Mouse (Mus musculus): ENCODE results near the gene Irf8. TPM values are rescaled to one million over a fixed set of nuclear protein-coding genes. Genes with fewer than 3 reads are reported as not detected.

Gene Irf8
- total and polyA plus RNA-seq, 3 experiments, result not detected

DNA sequence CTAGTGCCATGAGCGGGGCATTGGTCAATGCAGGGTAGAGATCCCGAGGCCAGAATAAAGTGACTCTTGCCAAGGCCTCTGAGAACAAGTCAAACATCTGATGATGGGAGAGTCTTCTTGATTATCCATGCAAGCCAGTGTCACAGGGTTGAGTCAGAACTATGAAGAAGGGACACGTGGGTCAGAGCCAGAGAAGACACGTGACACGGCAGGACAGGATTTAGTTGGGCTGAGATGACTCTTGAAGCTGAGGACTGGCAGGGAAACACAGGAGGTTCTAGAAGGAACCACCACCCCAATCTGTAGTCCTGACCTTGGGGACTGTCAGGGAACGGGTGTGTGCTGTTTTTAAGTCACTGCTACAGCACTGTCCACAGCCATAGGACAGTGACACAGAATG, 23.7 kb downstream of the Irf8 start:
- Histone ChIP-seq H3K27ac (ENCODE audit: control insufficient read depth, low read depth, low read length) (no peak overlapping the region), H3K27me3 (ENCODE audit: control insufficient read depth in 1 of 2, insufficient read depth in 2 of 2, low read length in 2 of 2) (no peaks in the 10 kb centered on the region; a peak in 1 of 4 replicates), H3K36me3 (ENCODE audit: control insufficient read depth in 1 of 2, insufficient read depth in 2 of 2, low read length in 2 of 2) (no peaks in the 10 kb centered on the region), H3K4me1 (ENCODE audit: control insufficient read depth in 1 of 2, insufficient read depth in 2 of 2, low read length in 2 of 2) (no peaks in the 10 kb centered on the region), H3K79me2 (ENCODE audit: control insufficient read depth, insufficient read depth, low read length, poor library complexity) (no peaks in the 10 kb centered on the region), H3K4me3 (ENCODE audit: control insufficient read depth in 1 of 2, insufficient read depth in 1 of 2, low read depth in 2 of 2, low read length in 2 of 2) (no peak overlapping the region), H3K9me3 (replicated peaks; ENCODE audit: insufficient read depth, low read length) (no peaks in the 10 kb centered on the region), H3K9ac (ENCODE audit: control insufficient read depth, low read depth, low read length, poor library complexity, severe bottlenecking) (no peak overlapping the region)
- no peak for DNase-seq (ENCODE audit: low read depth, low spot score)
- TF ChIP-seq EP300 (IDR thresholded peaks at IDR 0.05; ENCODE audit: low read depth in 1 of 2, low read length in 2 of 2), result no peak
- TF ChIP-seq CHD2 (IDR thresholded peaks at IDR 0.05; ENCODE audit: low read length), result no peak
- no peak for TF ChIP-seq E2F4 (IDR thresholded peaks at IDR 0.05; ENCODE audit: borderline replicate concordance, low read depth, low read length)
- TF ChIP-seq RAD21 (IDR thresholded peaks at IDR 0.05; ENCODE audit: low read depth, low read length), result no peak
- no peak for TF ChIP-seq MEF2A (IDR thresholded peaks at IDR 0.05; ENCODE audit: extremely low read depth, insufficient replicate concordance, low read depth, low read length, poor library complexity, severe bottlenecking)
- TF ChIP-seq ZKSCAN1 (IDR thresholded peaks at IDR 0.05; ENCODE audit: low read depth, low read length), result no peak
- TF ChIP-seq NRF1 (IDR thresholded peaks at IDR 0.05; ENCODE audit: insufficient read depth, low read depth, low read length, poor library complexity, severe bottlenecking), result no peak
- TF ChIP-seq POLR2A (IDR thresholded peaks at IDR 0.05; ENCODE audit: control insufficient read depth in 1 of 2, insufficient read depth in 1 of 2, low read depth in 1 of 2, low read length in 2 of 2, poor library complexity in 1 of 2), result no peak
- TF ChIP-seq MAX (IDR thresholded peaks at IDR 0.05; ENCODE audit: low read length), result no peak
- TF ChIP-seq MXI1 (IDR thresholded peaks at IDR 0.05; ENCODE audit: low read depth, low read length), result no peak
- TF ChIP-seq MYB (IDR thresholded peaks at IDR 0.05; ENCODE audit: low read depth, low read length), result no peak
- no peak for TF ChIP-seq TAL1 (IDR thresholded peaks at IDR 0.05; ENCODE audit: low read length)
- no peak for TF ChIP-seq USF1 (IDR thresholded peaks at IDR 0.05; ENCODE audit: low read depth, low read length)
- no peak for TF ChIP-seq HCFC1 (IDR thresholded peaks at IDR 0.05; ENCODE audit: low read depth, low read length)
- no peak for TF ChIP-seq TCF12 (IDR thresholded peaks at IDR 0.05; ENCODE audit: low read depth, low read length)

DNA sequence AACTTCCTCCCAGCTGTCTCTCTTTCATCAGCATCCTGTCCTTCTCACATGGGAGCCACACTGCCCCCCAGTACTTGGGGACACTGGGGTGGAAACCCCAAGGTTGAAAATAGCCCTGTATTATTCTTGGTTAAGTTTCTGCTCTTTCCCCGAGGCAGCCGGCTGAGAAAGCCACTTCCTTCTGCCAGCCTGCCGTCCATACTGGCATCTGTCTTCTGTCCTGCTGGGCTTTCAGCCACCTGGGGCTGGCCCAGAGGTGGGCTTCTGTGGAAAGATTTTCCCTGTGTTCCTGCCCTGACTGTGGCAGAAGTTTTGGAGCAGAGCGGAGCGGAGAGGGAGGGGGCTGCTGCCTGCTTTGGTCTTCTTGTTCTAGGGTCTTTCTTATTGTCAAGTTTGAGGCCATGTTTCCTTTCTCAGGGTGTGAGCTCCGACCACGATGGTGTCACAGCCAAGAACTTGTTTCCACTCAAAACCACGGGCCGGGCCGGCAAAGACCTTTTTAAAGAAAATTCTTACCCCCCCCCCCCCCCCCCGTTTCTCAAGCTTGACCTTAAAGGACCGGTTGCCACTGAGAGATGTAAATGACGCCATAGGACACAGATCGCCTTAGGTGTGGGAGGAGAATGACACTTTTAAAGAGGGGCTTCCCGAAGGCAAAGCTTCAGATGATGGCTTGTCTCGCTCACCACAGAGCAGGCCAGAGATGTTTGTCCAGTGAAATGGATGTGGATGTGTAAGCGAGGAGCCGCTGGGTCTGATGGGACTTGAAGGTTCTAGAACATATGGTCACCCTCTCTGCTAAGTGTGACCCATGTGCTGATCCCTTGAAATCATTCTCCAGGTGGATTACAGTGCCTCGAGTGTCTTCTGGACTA, 24.4 kb downstream of the Irf8 start:
- no peaks in the 10 kb centered on the region; a peak in 1 of 4 replicates for H3K27me3 ChIP-seq (ENCODE audit: control insufficient read depth in 1 of 2, insufficient read depth in 2 of 2, low read length in 2 of 2)
- H3K79me2 ChIP-seq (ENCODE audit: control insufficient read depth, insufficient read depth, low read length, poor library complexity), result no peaks in the 10 kb centered on the region
- H3K9me3 ChIP-seq (replicated peaks; ENCODE audit: insufficient read depth, low read length), result no peaks in the 10 kb centered on the region
- no peak overlapping the region for H3K27ac ChIP-seq (ENCODE audit: control insufficient read depth, low read depth, low read length)
- H3K4me3 ChIP-seq (ENCODE audit: control insufficient read depth in 1 of 2, insufficient read depth in 1 of 2, low read depth in 2 of 2, low read length in 2 of 2), result no peak overlapping the region
- no peaks in the 10 kb centered on the region for H3K4me1 ChIP-seq (ENCODE audit: control insufficient read depth in 1 of 2, insufficient read depth in 2 of 2, low read length in 2 of 2)
- H3K36me3 ChIP-seq (ENCODE audit: control insufficient read depth in 1 of 2, insufficient read depth in 2 of 2, low read length in 2 of 2), result no peaks in the 10 kb centered on the region
- DNase-seq (ENCODE audit: low read depth, low spot score), result no peak
- no peak overlapping the region for H3K9ac ChIP-seq (ENCODE audit: control insufficient read depth, low read depth, low read length, poor library complexity, severe bottlenecking)
- TF ChIP-seq MAZ (IDR thresholded peaks at IDR 0.05; ENCODE audit: low read depth, low read length), result no peak
- no peak for TF ChIP-seq MAFK (IDR thresholded peaks at IDR 0.05; ENCODE audit: borderline replicate concordance, low read depth, low read length)
- TF ChIP-seq POLR2AphosphoS5 (IDR thresholded peaks at IDR 0.05; ENCODE audit: borderline replicate concordance, low read depth, low read length), result no peak

Data from MEL (cell line).